Mouse (Mus musculus): ENCODE results near the gene Vmn1r209.
"Not testable (repeated sequence)": the region's sequence is repeated elsewhere in the genome, so short reads cannot be mapped to it uniquely, and the experiment has no call there.

- not testable (repeated sequence) for TF ChIP-seq GATA1 (IDR thresholded peaks at IDR 0.05; ENCODE audit: borderline replicate concordance, low read length); FLI1 (IDR thresholded peaks at IDR 0.05; ENCODE audit: low read length)
Observed at GRCm38 (mm10) chr13:22844304-22844703, 34.8 kb upstream of the Vmn1r209 start.
